Mouse (Mus musculus): ENCODE data around the gene Ccdc6. TPM values are rescaled to one million over a fixed set of nuclear protein-coding genes. Genes with fewer than 3 reads are reported as not detected.

Gene Ccdc6
- polyA plus RNA-seq, 1 experiment, result 23.3 TPM

DNA sequence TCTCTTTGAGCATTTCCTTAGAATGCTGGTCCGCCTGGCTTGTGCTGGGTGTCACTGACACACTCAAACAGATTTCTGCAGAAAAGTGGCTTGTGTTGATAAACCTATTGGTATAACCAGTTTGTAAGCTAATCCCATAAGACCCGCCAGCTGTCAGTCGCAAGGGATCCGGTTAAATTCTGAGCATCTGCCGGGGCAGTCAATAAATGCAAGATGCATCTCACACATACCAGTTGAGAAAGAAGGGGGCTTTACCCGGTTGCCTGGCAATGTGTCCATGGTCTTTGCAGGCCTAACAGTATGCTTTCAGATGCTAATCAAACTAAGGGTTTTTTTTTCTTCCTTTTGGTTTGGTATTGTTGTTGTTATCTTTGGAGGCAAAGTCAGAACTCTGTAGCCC, 42.4 kb downstream of the Ccdc6 start:
- no peak for TF ChIP-seq CTCF (IDR thresholded peaks at IDR 0.05; ENCODE audit: extremely low read depth, insufficient read depth, low read length)
- Histone ChIP-seq H3K27ac (ENCODE audit: insufficient read depth, low read length) (no peak overlapping the region), H3K4me1 (ENCODE audit: control insufficient read depth, insufficient read depth, low read length) (0 out of 2 replicates have a peak, but pooled peaks cover 2% of the 10 kb centered on the region), H3K4me3 (ENCODE audit: insufficient read depth, low read length) (no peak overlapping the region)

DNA sequence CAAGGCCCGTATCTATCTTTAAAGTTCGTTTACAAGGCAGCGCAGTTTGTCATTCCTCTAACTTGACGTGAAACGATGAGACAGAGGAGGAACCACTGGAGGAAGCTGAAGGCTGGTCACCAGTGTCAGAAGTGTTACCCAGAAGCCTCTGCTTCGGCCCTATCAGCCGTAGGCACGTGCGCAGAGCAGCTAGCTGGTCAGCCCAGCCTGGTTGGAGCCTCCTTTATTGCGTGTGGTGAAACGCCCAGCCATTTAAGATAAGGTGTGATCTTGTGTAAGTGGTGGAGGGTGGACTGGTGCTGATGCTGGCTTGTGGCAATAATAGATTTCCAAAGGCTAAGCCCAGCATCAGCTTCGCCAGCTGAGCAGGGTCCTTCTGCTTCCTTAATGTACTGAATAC, 43.5 kb downstream of the Ccdc6 start:
- Histone ChIP-seq H3K4me3 (ENCODE audit: insufficient read depth, low read length) (no peak overlapping the region), H3K27ac (ENCODE audit: insufficient read depth, low read length) (no peak overlapping the region)
- TF ChIP-seq CTCF (IDR thresholded peaks at IDR 0.05; ENCODE audit: extremely low read depth, insufficient read depth, low read length) (no peak), POLR2A (IDR thresholded peaks at IDR 0.05; ENCODE audit: extremely low read depth, insufficient read depth, low read length) (no peak)

DNA sequence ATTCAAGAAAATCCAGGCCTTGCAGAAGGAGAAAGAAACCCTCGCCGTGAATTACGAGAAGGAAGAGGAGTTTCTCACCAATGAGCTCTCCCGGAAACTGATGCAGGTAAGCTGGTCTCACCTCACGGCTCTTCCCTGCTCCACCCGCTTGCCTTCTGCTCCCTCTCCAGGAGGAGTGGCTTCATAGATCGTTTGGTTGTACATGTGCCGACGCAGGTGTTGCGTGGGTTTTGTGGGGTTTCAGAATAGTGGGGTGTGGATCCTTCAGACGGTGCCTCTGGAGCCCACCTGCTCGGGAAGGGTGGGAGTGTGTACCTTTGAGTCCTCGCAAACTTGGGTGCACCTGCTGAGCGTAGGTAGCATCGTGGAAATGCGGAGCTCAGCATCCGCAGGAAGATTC, 45.7 kb downstream of the Ccdc6 start:
- Histone ChIP-seq H3K4me1 (ENCODE audit: control insufficient read depth, insufficient read depth, low read length) (0 out of 2 replicates have a peak, but pooled peaks cover 2% of the 10 kb centered on the region), H3K27ac (ENCODE audit: insufficient read depth, low read length) (no peak overlapping the region), H3K4me3 (ENCODE audit: insufficient read depth, low read length) (no peak overlapping the region)
- TF ChIP-seq POLR2A (IDR thresholded peaks at IDR 0.05; ENCODE audit: extremely low read depth, insufficient read depth, low read length) (no peak), CTCF (IDR thresholded peaks at IDR 0.05; ENCODE audit: extremely low read depth, insufficient read depth, low read length) (no peak)

More for the DNA sequence above, 43.5 kb downstream of the Ccdc6 start:
- H3K4me1 ChIP-seq (ENCODE audit: control insufficient read depth, insufficient read depth, low read length), result 0 out of 2 replicates have a peak, but pooled peaks cover 2% of the 10 kb centered on the region

DNA sequence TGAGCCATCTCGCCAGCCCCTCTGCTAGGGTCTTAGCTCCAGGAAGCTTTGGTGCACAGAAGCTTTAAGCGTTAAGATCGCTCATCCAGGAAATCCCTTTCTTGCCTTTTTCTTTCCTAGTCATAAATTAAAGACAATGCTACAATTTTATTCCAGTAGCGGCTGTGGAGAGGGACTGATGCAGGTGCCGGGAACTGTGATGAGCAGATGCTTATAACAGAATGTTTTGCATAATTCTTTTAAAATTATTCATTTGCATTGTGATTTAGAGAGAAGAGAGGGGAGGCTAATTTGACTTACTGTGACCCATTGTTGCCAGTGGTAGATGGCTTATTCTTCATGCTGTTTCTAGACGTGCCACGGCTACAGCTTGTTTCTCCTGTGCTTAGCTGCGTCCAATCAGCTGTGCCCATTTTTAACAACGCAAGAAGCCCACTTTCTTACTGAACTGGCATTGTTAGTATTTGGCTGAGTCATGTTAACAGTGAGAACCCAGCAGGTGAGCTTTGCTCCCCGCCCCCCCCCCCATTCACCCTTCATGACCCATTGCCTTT, 47.2 kb downstream of the Ccdc6 start:
- Histone ChIP-seq H3K27ac (ENCODE audit: insufficient read depth, low read length) (no peak overlapping the region), H3K4me1 (ENCODE audit: control insufficient read depth, insufficient read depth, low read length) (peaks cover 4% of the 10 kb centered on the region; the same call in 1 of the 2 replicates), H3K4me3 (ENCODE audit: insufficient read depth, low read length) (no peak overlapping the region)
- no peak for TF ChIP-seq POLR2A (IDR thresholded peaks at IDR 0.05; ENCODE audit: extremely low read depth, insufficient read depth, low read length)
- TF ChIP-seq CTCF (IDR thresholded peaks at IDR 0.05; ENCODE audit: extremely low read depth, insufficient read depth, low read length), result no peak

DNA sequence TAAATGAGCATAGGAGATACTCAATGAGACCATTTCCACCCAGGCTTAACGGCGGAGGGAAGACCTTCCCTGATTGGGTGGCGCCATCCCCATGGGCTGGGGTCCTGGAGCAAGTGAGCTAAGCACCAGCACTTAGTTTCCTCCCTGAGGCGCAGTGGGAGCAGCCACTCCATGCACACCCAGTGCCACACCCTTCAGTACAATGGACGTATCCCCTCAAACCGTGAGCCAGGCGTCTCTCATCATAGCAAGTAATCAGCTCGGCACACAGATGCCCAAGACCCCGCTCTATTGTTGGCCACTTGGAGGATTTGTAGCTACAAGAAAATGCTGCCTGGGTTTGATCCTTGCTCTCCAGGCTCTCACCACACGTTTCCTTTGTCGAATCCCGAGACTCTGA, 49.0 kb downstream of the Ccdc6 start:
- no peak for TF ChIP-seq POLR2A (IDR thresholded peaks at IDR 0.05; ENCODE audit: extremely low read depth, insufficient read depth, low read length)
- no peak for TF ChIP-seq CTCF (IDR thresholded peaks at IDR 0.05; ENCODE audit: extremely low read depth, insufficient read depth, low read length)

DNA sequence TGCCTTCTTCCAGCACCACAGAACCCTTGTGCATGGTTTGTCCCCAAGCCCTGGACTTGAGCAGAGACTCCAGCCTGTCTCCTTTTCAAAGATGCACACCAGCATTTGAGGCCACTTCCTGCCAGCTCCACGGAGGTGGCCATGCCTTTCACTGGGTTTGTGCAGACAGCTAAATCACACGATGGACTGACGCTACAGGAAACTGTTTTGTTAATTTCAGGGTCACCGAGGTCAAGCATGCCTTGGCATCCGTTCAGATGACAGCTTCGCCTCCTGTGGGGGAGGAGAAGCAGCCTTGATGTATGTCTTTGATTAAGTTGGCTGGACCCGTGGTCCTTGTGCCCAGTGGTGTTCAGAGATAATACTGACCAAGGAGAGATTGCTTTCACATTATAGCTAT, 52.2 kb downstream of the Ccdc6 start:
- Histone ChIP-seq H3K27ac (ENCODE audit: insufficient read depth, low read length) (no peak overlapping the region), H3K4me1 (ENCODE audit: control insufficient read depth, insufficient read depth, low read length) (peaks cover 2% of the 10 kb centered on the region; the same call in 1 of the 2 replicates), H3K4me3 (ENCODE audit: insufficient read depth, low read length) (no peak overlapping the region)
- TF ChIP-seq CTCF (IDR thresholded peaks at IDR 0.05; ENCODE audit: extremely low read depth, insufficient read depth, low read length), result no peak

More for the DNA sequence above, 49.0 kb downstream of the Ccdc6 start:
- Histone ChIP-seq H3K27ac (ENCODE audit: insufficient read depth, low read length) (no peak overlapping the region), H3K4me1 (ENCODE audit: control insufficient read depth, insufficient read depth, low read length) (peaks cover 4% of the 10 kb centered on the region; the same call in 1 of the 2 replicates), H3K4me3 (ENCODE audit: insufficient read depth, low read length) (no peak overlapping the region)

DNA sequence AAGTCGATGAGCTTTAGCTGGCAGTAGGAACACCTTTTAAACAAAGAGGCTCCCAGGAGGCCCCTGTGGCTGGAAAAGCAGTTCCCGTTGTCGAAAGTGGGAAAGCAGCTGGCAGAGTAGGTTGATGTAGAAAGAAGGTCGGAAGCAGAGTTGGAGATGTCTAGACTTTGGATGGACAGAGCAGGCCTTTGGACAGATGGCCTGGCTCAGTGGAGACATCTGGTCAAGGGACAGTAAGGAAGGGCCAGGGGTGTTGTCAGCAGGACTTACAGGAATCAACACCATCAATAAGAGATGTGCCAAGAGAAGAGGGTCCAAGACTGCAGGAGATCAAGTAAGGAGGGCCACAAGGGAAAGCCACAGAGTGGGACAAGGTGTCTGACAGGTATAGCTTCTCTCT, 53.4 kb downstream of the Ccdc6 start:
- H3K4me3 ChIP-seq (ENCODE audit: insufficient read depth, low read length), result no peak overlapping the region
- no peak overlapping the region for H3K27ac ChIP-seq (ENCODE audit: insufficient read depth, low read length)
- peaks cover 2% of the 10 kb centered on the region; the same call in 1 of the 2 replicates for H3K4me1 ChIP-seq (ENCODE audit: control insufficient read depth, insufficient read depth, low read length)
- TF ChIP-seq CTCF (IDR thresholded peaks at IDR 0.05; ENCODE audit: extremely low read depth, insufficient read depth, low read length) (no peak), POLR2A (IDR thresholded peaks at IDR 0.05; ENCODE audit: extremely low read depth, insufficient read depth, low read length) (no peak)

DNA sequence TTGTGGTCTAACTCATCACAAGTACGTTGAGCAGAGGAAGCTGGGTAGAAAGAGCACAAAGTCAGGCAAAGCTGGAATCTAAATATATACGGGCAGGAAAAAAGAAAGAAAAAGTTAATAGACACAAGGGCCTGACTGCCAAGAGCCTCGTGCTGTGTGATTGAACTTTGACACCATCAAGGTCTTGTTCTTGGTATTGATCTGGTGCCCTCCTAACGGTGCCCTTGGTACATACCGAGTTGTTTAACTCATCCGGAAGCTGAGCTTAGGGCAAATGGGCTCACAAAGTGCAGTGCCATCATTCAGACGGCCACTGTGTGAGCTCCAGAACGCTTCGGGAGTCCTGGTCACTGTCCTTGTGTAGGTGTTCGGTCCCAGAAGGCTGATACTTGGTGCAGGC, 54.2 kb downstream of the Ccdc6 start:
- TF ChIP-seq POLR2A (IDR thresholded peaks at IDR 0.05; ENCODE audit: extremely low read depth, insufficient read depth, low read length) (no peak), CTCF (IDR thresholded peaks at IDR 0.05; ENCODE audit: extremely low read depth, insufficient read depth, low read length) (no peak)
- Histone ChIP-seq H3K4me3 (ENCODE audit: insufficient read depth, low read length) (no peak overlapping the region), H3K27ac (ENCODE audit: insufficient read depth, low read length) (no peak overlapping the region)

DNA sequence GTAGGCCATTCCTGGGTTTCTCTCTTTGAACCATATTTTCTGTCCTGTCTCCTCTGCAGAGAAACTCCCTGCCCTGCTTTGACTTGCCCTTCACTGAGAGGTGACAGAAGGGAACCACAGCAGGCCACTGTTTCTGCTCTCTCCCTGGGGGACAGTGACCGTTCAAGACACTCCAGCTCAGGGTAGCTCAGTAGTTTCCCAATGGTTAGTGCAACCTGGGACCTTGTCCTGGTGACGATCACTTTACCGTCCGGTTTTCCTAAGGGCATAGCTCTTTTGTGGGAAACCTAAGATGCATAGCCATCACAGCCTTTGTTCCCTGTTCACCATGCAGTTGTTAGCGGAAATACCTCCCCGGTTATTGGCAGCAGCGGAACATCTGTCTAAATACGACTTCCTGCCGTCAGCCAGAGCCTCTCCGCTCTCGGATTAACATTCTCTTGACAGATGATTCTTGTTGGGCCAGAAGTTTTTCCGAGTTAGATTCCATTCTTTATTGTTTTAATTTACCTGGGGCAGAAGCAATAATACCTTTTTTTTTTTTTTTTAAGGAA, 55.3 kb downstream of the Ccdc6 start:
- no peak overlapping the region for H3K4me3 ChIP-seq (ENCODE audit: insufficient read depth, low read length)
- H3K27ac ChIP-seq (ENCODE audit: insufficient read depth, low read length), result no peak overlapping the region
- no peak for TF ChIP-seq POLR2A (IDR thresholded peaks at IDR 0.05; ENCODE audit: extremely low read depth, insufficient read depth, low read length)
- TF ChIP-seq CTCF (IDR thresholded peaks at IDR 0.05; ENCODE audit: extremely low read depth, insufficient read depth, low read length), result no peak
- H3K4me1 ChIP-seq (ENCODE audit: control insufficient read depth, insufficient read depth, low read length), result peaks cover 2% of the 10 kb centered on the region; the same call in 1 of the 2 replicates

More for the DNA sequence above, 54.2 kb downstream of the Ccdc6 start:
- H3K4me1 ChIP-seq (ENCODE audit: control insufficient read depth, insufficient read depth, low read length), result peaks cover 2% of the 10 kb centered on the region; the same call in 1 of the 2 replicates

DNA sequence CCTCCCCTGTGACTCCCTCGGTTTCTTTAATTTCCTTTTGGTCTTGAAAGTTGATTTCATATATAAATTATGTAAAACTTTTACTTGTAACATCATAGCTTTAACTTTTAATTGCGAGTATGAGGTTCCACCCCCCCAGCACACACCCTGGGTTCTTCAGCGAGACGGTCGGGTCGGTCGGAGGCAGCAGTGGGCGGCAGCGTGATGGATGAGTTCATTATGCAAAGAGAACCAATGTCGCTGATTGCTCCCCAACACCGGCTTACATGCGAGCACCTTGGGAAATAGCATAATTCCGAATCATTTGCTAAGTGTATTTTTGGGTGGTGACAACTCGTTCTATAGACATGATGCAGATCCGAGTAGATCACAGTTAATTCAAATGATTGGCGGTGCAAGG, 56.9 kb downstream of the Ccdc6 start:
- TF ChIP-seq POLR2A (IDR thresholded peaks at IDR 0.05; ENCODE audit: extremely low read depth, insufficient read depth, low read length), result no peak
- no peak for TF ChIP-seq CTCF (IDR thresholded peaks at IDR 0.05; ENCODE audit: extremely low read depth, insufficient read depth, low read length)

More for the DNA sequence above, 56.9 kb downstream of the Ccdc6 start:
- Histone ChIP-seq H3K27ac (ENCODE audit: insufficient read depth, low read length) (no peak overlapping the region), H3K4me1 (ENCODE audit: control insufficient read depth, insufficient read depth, low read length) (peaks cover 2% of the 10 kb centered on the region; the same call in 1 of the 2 replicates), H3K4me3 (ENCODE audit: insufficient read depth, low read length) (no peak overlapping the region)

Measured in cortical plate, adult 2 months (tissue).